Mouse (Mus musculus): ENCODE data around the gene Chst4. TPM values are rescaled to one million over a fixed set of nuclear protein-coding genes. Genes with fewer than 3 reads are reported as not detected.

Chst4 gene
- polyA plus RNA-seq, 1 experiment from 2014 or later, result not detected

DNA sequence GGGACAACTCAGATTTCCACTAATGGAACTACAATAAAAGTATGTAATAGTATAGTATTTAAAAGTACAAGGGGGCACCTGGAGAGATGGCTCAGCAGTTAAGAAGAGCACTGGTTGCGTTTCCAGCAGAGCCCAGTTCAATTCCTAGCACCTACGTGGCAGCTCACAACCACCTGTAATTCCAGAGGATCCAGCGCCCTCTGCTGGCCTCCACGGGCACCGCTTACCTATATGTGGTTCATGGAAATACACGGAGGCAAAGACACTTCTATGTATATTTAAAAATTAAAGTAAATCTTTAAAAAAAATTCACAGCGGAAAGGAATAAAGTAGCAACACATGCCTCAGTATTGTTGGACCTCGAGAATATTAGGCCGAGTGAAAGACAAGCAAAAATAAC, 36.6 kb downstream of the Chst4 start:
- 35% methylated on average over 9 of the region's 9 CpGs for WGBS
- no peak for ATAC-seq

GRCm38 (mm10) chr8:109999974-110000373, 39.6 kb downstream of the Chst4 start:
- H3K36me3 ChIP-seq (ENCODE audit: poor library complexity, severe bottlenecking), result no peaks in the 10 kb centered on the region
- H3K4me2 ChIP-seq, result no peak overlapping the region
- no peak overlapping the region for H3K4me3 ChIP-seq
- H3K27ac ChIP-seq, result no peak overlapping the region
- WGBS, result 89% methylated on average over 10 of the region's 10 CpGs
- H3K27me3 ChIP-seq, result no peaks in the 10 kb centered on the region
- no peak for ATAC-seq
- H3K9me3 ChIP-seq (replicated peaks), result no peaks in the 10 kb centered on the region
- H3K4me1 ChIP-seq, result no peaks in the 10 kb centered on the region
- H3K9ac ChIP-seq, result no peak overlapping the region

More for the DNA sequence above, 36.6 kb downstream of the Chst4 start:
- Histone ChIP-seq H3K36me3 (ENCODE audit: poor library complexity, severe bottlenecking) (no peaks in the 10 kb centered on the region), H3K4me3 (no peak overlapping the region), H3K27me3 (no peaks in the 10 kb centered on the region), H3K9me3 (replicated peaks) (no peaks in the 10 kb centered on the region), H3K4me1 (peaks cover 7% of the 10 kb centered on the region), H3K27ac (no peak overlapping the region), H3K4me2 (no peak overlapping the region), H3K9ac (no peak overlapping the region)

DNA sequence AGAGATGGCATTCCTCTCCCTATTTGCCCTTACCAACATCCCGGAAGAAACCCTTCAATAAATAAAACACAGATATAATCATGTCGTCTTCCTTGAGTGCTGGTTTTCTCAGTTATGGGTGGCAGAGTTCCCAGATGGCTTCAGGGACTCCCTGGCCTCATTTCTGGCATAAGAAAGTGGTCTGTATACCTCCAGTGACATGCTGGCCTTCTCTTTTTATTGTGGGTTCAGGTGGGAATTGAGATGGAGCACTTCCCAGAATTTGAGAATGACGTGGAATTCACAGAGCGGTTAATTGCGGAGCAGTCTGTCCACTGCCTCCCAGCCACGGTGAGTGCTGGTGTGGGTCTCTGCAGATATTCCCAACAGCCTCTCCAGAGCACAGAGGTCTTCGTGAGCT, 41.5 kb downstream of the Chst4 start:
- Histone ChIP-seq H3K27ac (no peak overlapping the region), H3K9me3 (replicated peaks) (no peaks in the 10 kb centered on the region), H3K4me3 (no peak overlapping the region), H3K4me1 (no peaks in the 10 kb centered on the region), H3K4me2 (no peak overlapping the region), H3K36me3 (ENCODE audit: poor library complexity, severe bottlenecking) (no peaks in the 10 kb centered on the region), H3K9ac (no peak overlapping the region), H3K27me3 (no peaks in the 10 kb centered on the region)
- ATAC-seq, result no peak
- 84% methylated on average over 7 of the region's 7 CpGs for WGBS

DNA sequence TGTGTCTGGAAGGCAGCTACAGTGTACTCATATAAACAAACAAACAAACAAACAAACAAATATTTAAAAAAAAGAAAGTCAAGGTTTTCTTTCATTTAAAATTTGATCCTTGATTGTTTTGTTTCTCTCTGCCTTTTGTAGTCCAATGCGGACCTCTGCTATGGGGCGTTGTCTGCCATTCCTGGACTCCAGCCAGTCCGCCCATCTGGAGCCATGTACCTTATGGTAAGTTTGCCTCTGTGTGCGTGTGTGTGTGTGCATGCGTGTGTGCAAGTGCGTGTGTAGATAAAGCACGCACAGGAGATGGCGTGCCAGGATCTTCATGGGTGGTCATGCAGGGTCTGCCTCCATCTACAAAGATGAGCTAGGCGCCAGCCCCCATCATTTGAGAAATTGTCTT, 42.2 kb downstream of the Chst4 start:
- Histone ChIP-seq H3K9ac (no peak overlapping the region), H3K27ac (no peak overlapping the region), H3K4me3 (no peak overlapping the region), H3K27me3 (no peaks in the 10 kb centered on the region), H3K4me2 (no peak overlapping the region), H3K36me3 (ENCODE audit: poor library complexity, severe bottlenecking) (no peaks in the 10 kb centered on the region), H3K4me1 (no peaks in the 10 kb centered on the region), H3K9me3 (replicated peaks) (no peaks in the 10 kb centered on the region)
- whole genome bisulfite sequencing, result 87% methylated on average over 9 of the region's 9 CpGs
- ATAC-seq, result no peak

DNA sequence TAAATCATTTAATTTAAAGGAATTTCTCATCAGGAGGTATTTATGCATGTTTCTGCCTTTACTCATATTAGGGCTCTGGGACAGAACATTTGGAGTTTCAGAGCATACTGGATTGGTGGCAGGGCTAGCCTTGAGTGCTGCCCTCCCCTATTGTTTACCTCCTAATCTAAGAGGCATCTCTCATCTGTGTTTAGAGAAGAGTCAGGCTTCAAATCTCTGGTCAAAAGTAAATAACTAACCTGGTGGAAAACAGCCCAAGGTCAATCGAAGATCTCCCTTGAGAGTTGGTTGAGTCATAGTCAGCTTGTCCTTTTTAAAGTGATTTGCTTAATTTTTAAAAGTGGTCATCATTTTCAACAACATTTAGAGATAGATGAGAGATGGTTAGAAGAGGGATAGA, 46.6 kb downstream of the Chst4 start:
- ATAC-seq, result no peak
- no peaks in the 10 kb centered on the region for H3K36me3 ChIP-seq (ENCODE audit: poor library complexity, severe bottlenecking)
- H3K4me1 ChIP-seq, result no peaks in the 10 kb centered on the region
- H3K9ac ChIP-seq, result no peak overlapping the region
- WGBS, result 86% methylated on average over 1 of the region's 1 CpGs
- no peak overlapping the region for H3K27ac ChIP-seq
- no peak overlapping the region for H3K4me3 ChIP-seq
- no peak overlapping the region for H3K4me2 ChIP-seq
- no peaks in the 10 kb centered on the region for H3K27me3 ChIP-seq
- H3K9me3 ChIP-seq (replicated peaks), result no peaks in the 10 kb centered on the region

DNA sequence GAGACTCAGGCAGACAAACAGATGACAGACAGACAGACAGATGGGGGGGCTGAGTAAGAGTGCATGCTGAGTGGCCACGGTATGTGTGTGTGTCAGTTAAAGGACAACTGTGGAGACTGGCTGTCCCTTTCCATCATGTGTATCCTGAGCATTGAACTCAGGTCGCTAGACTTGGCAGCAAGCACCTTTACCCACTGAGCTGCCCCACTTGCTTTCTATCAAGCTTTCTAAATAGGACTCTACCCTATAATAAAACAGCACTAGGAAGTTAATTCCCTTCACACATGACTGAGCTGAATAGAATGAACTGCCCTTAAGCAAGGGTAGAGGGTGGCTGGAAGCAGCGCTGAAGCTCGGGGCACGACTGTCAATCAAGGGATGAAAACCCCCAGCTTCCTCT, 47.4 kb downstream of the Chst4 start:
- Histone ChIP-seq H3K4me2 (no peak overlapping the region), H3K4me3 (no peak overlapping the region), H3K4me1 (no peaks in the 10 kb centered on the region), H3K9ac (no peak overlapping the region), H3K9me3 (replicated peaks) (no peaks in the 10 kb centered on the region), H3K36me3 (ENCODE audit: poor library complexity, severe bottlenecking) (no peaks in the 10 kb centered on the region), H3K27me3 (no peaks in the 10 kb centered on the region), H3K27ac (no peak overlapping the region)
- 61% methylated on average over 5 of the region's 5 CpGs for WGBS
- ATAC-seq, result no peak

GRCm38 (mm10) chr8:109990224-109990623, 49.3 kb downstream of the Chst4 start, which contains the start of gene Tat:
TSS of gene Tat (plus strand) at chr8:109990437.
- Histone ChIP-seq H3K4me1 (no peaks in the 10 kb centered on the region), H3K4me2 (no peak within 1 kb of the TSS), H3K27ac (no peak within 1 kb of the TSS), H3K36me3 (ENCODE audit: poor library complexity, severe bottlenecking) (no peaks in the 10 kb centered on the region), H3K27me3 (no peaks in the 10 kb centered on the region), H3K9ac (no peak within 1 kb of the TSS), H3K4me3 (no peak within 1 kb of the TSS), H3K9me3 (replicated peaks) (no peaks in the 10 kb centered on the region)
- no peak for ATAC-seq
- WGBS, result 86% methylated on average over 8 of the region's 8 CpGs

DNA sequence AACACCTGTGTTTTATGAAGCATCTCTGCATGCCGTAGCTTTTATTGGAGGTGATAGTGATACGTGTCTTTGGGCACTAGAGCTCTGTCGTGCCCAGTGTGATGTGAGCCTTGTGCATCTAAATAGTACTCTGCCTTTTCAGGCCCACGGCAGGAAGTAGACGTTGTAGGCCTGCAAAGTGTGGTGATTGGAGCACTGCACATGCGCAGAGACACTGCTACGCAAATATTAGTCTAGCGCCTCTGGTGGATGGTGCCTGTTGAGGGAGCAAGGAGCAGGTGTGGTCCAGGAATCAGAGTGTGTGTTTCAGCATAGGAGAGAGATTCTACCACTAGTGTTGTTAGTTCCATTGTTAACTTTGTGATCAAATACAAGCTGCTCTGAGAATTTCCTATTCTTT, 50.4 kb downstream of the Chst4 start:
- 92% methylated on average over 8 of the region's 8 CpGs for WGBS
- no peak overlapping the region for H3K4me3 ChIP-seq

DNA sequence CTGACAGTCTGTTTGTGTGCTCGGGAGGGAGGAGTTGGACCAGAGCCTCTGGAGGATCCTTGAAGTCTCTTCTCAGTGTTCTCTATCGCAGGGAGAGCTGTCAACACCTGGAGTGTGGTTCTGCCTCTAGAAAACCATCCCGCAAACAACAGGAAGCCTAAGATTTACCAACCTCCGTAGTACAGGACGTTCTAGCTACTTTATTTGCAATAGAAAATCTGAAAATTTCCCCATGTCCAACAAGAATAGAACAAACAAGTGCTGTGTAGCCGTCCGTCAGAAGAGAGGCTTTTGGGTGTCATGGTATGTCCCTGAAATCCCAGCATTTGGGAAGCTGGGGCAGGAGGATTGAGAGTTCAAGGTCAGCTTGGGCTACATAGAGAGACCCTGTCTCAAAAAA, 51.8 kb downstream of the Chst4 start:
- Histone ChIP-seq H3K27ac (no peak overlapping the region), H3K4me3 (no peak overlapping the region), H3K36me3 (ENCODE audit: poor library complexity, severe bottlenecking) (no peaks in the 10 kb centered on the region), H3K9ac (no peak overlapping the region), H3K4me1 (peaks cover 14% of the 10 kb centered on the region), H3K4me2 (no peak overlapping the region), H3K9me3 (replicated peaks) (no peaks in the 10 kb centered on the region), H3K27me3 (no peaks in the 10 kb centered on the region)
- no peak for ATAC-seq
- WGBS, result 84% methylated on average over 7 of the region's 7 CpGs

More for the DNA sequence above, 50.4 kb downstream of the Chst4 start:
- Histone ChIP-seq H3K4me2 (no peak overlapping the region), H3K36me3 (ENCODE audit: poor library complexity, severe bottlenecking) (no peaks in the 10 kb centered on the region), H3K27me3 (no peaks in the 10 kb centered on the region), H3K27ac (no peak overlapping the region), H3K4me1 (peaks cover 6% of the 10 kb centered on the region), H3K9ac (no peak overlapping the region), H3K9me3 (replicated peaks) (no peaks in the 10 kb centered on the region)
- ATAC-seq, result no peak

GRCm38 (mm10) chr8:109986384-109986783, 53.2 kb downstream of the Chst4 start:
- H3K9ac ChIP-seq, result no peak overlapping the region
- no peak for ATAC-seq
- H3K36me3 ChIP-seq (ENCODE audit: poor library complexity, severe bottlenecking), result no peaks in the 10 kb centered on the region
- no peak overlapping the region for H3K27ac ChIP-seq
- H3K27me3 ChIP-seq, result no peaks in the 10 kb centered on the region
- H3K4me1 ChIP-seq, result peaks cover 14% of the 10 kb centered on the region
- WGBS, result 75% methylated on average over 7 of the region's 7 CpGs
- no peak overlapping the region for H3K4me2 ChIP-seq
- no peaks in the 10 kb centered on the region for H3K9me3 ChIP-seq (replicated peaks)
- no peak overlapping the region for H3K4me3 ChIP-seq

DNA sequence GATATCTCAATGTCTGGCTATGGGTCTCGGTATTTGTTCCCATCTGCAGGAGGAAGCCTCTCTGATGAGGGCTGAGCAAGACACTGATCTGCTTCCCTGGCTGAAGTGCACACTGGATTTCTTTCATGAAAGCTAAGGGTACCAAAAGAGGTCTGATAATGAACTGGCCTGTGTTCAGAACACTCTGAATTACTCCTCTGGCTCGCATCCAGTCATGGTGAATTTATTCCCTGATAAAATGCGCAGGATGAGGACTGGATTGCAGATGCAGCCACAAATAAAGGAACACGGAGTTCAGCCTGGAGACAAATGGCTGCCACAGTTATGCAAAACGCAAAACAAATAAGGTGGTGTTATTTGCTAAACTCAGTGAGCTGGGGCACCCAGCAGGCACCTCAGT, 55.6 kb downstream of the Chst4 start:
- no peak overlapping the region for H3K4me3 ChIP-seq
- H3K27ac ChIP-seq, result peak overlapping the region; percentile 54
- no peaks in the 10 kb centered on the region for H3K27me3 ChIP-seq
- H3K9me3 ChIP-seq (replicated peaks), result no peaks in the 10 kb centered on the region
- H3K4me1 ChIP-seq, result peaks cover 14% of the 10 kb centered on the region
- no peak for ATAC-seq
- H3K36me3 ChIP-seq (ENCODE audit: poor library complexity, severe bottlenecking), result no peaks in the 10 kb centered on the region
- H3K9ac ChIP-seq, result no peak overlapping the region
- WGBS, result 32% methylated on average over 5 of the region's 5 CpGs
- H3K4me2 ChIP-seq, result peak overlapping the region; percentile 10; the same call in 1 of the 2 replicates

DNA sequence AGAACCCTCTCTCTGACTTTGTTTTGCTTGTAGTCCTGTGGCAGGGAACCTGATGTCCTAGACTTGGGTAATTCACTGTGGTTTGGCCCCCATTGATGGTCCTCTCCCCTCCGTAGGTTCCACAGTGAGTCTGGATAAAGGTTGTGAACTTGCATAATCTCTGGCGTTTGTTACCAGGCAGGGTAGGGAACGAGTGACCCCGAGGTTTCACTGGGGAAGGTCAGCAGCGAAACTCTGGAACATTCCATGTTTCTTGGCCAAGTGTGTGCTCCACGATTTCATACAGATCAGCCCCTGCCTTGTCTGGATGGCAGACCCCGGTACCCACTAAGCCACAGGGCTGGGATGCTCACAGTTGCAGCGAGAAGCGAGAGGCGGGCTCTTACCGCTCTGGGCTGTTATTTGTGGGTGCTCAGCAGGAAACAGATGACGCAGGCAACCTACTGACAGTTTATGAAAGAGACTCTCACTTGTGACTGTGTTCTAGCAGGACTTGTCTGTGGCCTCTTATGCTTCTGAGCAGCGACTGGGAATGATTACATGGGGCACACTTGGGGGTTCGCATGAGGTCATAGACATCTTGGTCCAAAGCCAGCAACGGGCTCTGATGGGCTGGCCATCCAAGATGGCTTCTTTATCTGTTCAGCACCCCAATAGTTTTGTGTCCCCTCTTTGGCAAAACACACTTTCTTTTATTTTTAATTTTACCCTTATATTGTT, 57.0 kb downstream of the Chst4 start:
- no peaks in the 10 kb centered on the region for H3K36me3 ChIP-seq (ENCODE audit: poor library complexity, severe bottlenecking)
- WGBS, result 73% methylated on average over 15 of the region's 15 CpGs
- no peak for ATAC-seq

DNA sequence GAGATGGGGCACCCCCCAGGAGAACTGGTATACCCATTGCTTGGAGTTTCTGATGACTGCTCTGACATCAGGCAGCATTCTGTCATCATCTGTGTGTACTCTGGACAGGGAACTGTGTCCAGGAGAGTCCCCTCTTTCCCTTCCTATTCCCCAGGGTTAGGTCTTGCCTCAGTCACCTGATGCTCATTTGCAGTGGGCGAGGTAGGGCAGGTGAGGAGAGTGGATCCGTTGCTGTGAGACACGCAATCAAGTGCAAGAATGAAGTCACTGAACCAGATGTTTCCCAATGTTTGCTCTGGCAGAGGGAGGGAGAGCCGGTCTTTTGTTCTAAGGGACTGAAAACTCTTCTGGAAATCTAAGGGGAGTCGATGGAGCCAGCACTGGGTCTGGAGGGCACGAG, 60.2 kb downstream of the Chst4 start:
- no peak overlapping the region for H3K27ac ChIP-seq
- WGBS, result 80% methylated on average over 6 of the region's 6 CpGs
- ATAC-seq, result no peak

More for the DNA sequence above, 57.0 kb downstream of the Chst4 start:
- Histone ChIP-seq H3K4me2 (no peak overlapping the region), H3K4me3 (no peak overlapping the region), H3K27ac (no peak overlapping the region), H3K9me3 (replicated peaks) (no peaks in the 10 kb centered on the region), H3K9ac (no peak overlapping the region), H3K27me3 (no peaks in the 10 kb centered on the region), H3K4me1 (peaks cover 14% of the 10 kb centered on the region)

More for the DNA sequence above, 60.2 kb downstream of the Chst4 start:
- Histone ChIP-seq H3K4me3 (no peak overlapping the region), H3K27me3 (no peaks in the 10 kb centered on the region), H3K9ac (no peak overlapping the region), H3K36me3 (ENCODE audit: poor library complexity, severe bottlenecking) (no peaks in the 10 kb centered on the region), H3K9me3 (replicated peaks) (peaks cover 9% of the 10 kb centered on the region), H3K4me1 (peaks cover 11% of the 10 kb centered on the region), H3K4me2 (no peak overlapping the region)
